8 mouse cellular contexts compared by ENCODE assay signal in genomic region chr14:46380286-46380721, GRCm38 (mm10). TPM values are rescaled to one million over a fixed set of nuclear protein-coding genes. Genes with fewer than 3 reads are reported as not detected.
DNase-seq lines count a peak whose midpoint lies in the region; ATAC-seq and TF ChIP-seq lines count a peak whose summit lies in the region.

No protein-coding gene starts in this region.

- peak; percentile 48 for DNase-seq in lung, adult 2 months
- DNase-seq in lung, postnatal 25 days (ENCODE audit: low spot score): no peak
- DNase-seq in lung, postnatal 10 days: peak; percentile 67
- DNase-seq in urinary bladder, postnatal 14 days (ENCODE audit: low spot score): no peak
- DNase-seq in frontal cortex, postnatal 14 days (ENCODE audit: low spot score in 2 of 2): no peak
- DNase-seq in ovary, postnatal 36 days (ENCODE audit: low spot score): no peak

- peak; percentile 30 for ATAC-seq in granulocyte monocyte progenitor cell, adult 5-6 weeks (replicated peaks; ENCODE audit: poor library complexity, severe bottlenecking)
- peak; percentile 66; the same call in 1 of the 2 replicates for ATAC-seq in kidney, embryonic 14.5 days (ENCODE audit: low FRiP score, low TSS enrichment)

- no peak overlapping the region for H3K4me3 ChIP-seq in lung, adult 2 months (replicated peaks; ENCODE audit: extremely low read depth, low read depth, low read length)
- H3K4me3 ChIP-seq in kidney, embryonic 14.5 days (ENCODE audit: low read length): peak overlapping the region; percentile 17; the same call in 1 of the 2 replicates

- no peak for TF ChIP-seq CTCF in lung, adult 2 months (IDR thresholded peaks at IDR 0.05; ENCODE audit: insufficient read depth, low read length)

- 28% methylated on average over 31 of the region's 31 CpGs for WGBS in lung, adult 2 months
- WGBS in kidney, embryonic 14.5 days: 10% methylated on average over 27 of the region's 31 CpGs

- H3K9me3 ChIP-seq in kidney, embryonic 14.5 days (ENCODE audit: control insufficient read depth, low read length): no peaks in the 10 kb centered on the region

- peaks cover 15% of the 10 kb centered on the region; the same call in 1 of the 2 replicates for H3K36me3 ChIP-seq in kidney, embryonic 14.5 days (ENCODE audit: control insufficient read depth, insufficient read depth, low read length)

- peak overlapping the region; percentile 58 for H3K4me2 ChIP-seq in kidney, embryonic 14.5 days (replicated peaks; ENCODE audit: low read depth, low read length)

- H3K27me3 ChIP-seq in kidney, embryonic 14.5 days (ENCODE audit: control insufficient read depth, insufficient read depth, low read length): no peaks in the 10 kb centered on the region

- peaks cover 9% of the 10 kb centered on the region for H3K4me1 ChIP-seq in lung, adult 2 months (ENCODE audit: control insufficient read depth, insufficient read depth, low read length)
- H3K4me1 ChIP-seq in kidney, embryonic 14.5 days (ENCODE audit: control insufficient read depth, insufficient read depth, low read length): peaks cover 6% of the 10 kb centered on the region; the same call in 1 of the 2 replicates

- H3K9ac ChIP-seq in kidney, embryonic 14.5 days (ENCODE audit: low read depth, low read length): peak overlapping the region; percentile 48

- no peak overlapping the region for H3K27ac ChIP-seq in kidney, embryonic 14.5 days (ENCODE audit: low read depth, low read length)

- no peak for TF ChIP-seq POLR2A in lung, adult 2 months (IDR thresholded peaks at IDR 0.05; ENCODE audit: borderline replicate concordance, extremely low read depth, low read depth, low read length)

RNA-seq across cellular contexts. Expression of gene Gm15217, which starts 1.1 kb away (rescaled TPM):
- polyA plus RNA-seq in lung, adult 2 months (2012; rRNA removed): 0.24 and 0.71 TPM in 2 replicates
- total RNA-seq in granulocyte monocyte progenitor cell, adult 5-6 weeks (2014; fragmentation: Nextera tagmentation): not detected in 2 replicates
- not detected in 2 replicates for total RNA-seq in granulocyte monocyte progenitor cell, adult 5-6 weeks (2017)
- polyA plus RNA-seq in kidney, embryonic 14.5 days (2014; fragmentation: Nextera tagmentation; extraction: Ambion mirVana): not detected in 2 replicates

RNA-seq across cellular contexts. Expression of gene Bmp4, which starts 10.2 kb away (rescaled TPM):
- 153 and 271 TPM in 2 replicates for polyA plus RNA-seq in lung, adult 2 months (2012; rRNA removed)
- not detected in 2 replicates for total RNA-seq in granulocyte monocyte progenitor cell, adult 5-6 weeks (2014; fragmentation: Nextera tagmentation)
- not detected in 2 replicates for total RNA-seq in granulocyte monocyte progenitor cell, adult 5-6 weeks (2017)
- polyA plus RNA-seq in kidney, embryonic 14.5 days (2014; fragmentation: Nextera tagmentation; extraction: Ambion mirVana): 23.7 and 31.5 TPM in 2 replicates

Comparison
In these comparisons a context has a peak if more than half of its experiments do, and no peak if none do; other contexts are left out.
1. DNase-seq: peak in lung, adult 2 months (single experiment) and lung, postnatal 10 days (single experiment); none in lung, postnatal 25 days (single experiment), urinary bladder, postnatal 14 days (single experiment), frontal cortex, postnatal 14 days (0 of 2) and ovary, postnatal 36 days (single experiment).